ENCODE assay signal across 8 mouse cellular contexts in the genomic region with DNA sequence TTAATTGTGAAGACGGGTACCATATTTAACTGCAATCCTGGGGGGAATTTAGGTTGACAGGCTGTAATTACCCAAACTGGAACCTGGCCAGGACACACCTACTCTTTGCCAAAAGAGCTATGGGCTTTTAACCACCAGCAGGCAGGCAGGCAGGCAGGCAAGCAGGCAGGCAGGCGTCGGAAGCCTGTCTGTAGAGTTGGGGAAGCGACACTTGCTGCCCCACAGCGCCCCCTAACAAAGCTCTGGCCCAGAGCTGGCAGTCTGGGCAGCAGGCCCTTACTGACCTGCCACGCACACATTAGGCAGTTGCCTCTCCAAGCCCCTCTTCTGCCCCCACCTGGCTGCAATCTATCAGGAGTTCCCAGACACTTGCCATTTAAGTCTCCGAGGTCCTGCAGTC.
DNase-seq lines count a peak whose midpoint lies in the region; ATAC-seq and TF ChIP-seq lines count a peak whose summit lies in the region.

No protein-coding gene starts in this region.

- TF ChIP-seq EP300 in ES-Bruce4 (IDR thresholded peaks at IDR 0.05; ENCODE audit: insufficient read depth, low read depth, low read length): no peak

- no peaks in the 10 kb centered on the region for H3K4me1 ChIP-seq in kidney, embryonic 14.5 days (ENCODE audit: control insufficient read depth, insufficient read depth, low read length)
- H3K4me1 ChIP-seq in ES-Bruce4 (ENCODE audit: control insufficient read depth, insufficient read depth, low read length): no peaks in the 10 kb centered on the region
- H3K4me1 ChIP-seq in neural tube, embryonic 11.5 days (ENCODE audit: control insufficient read depth, insufficient read depth, low read length): no peaks in the 10 kb centered on the region

- no peak overlapping the region for H3K27ac ChIP-seq in kidney, embryonic 14.5 days (ENCODE audit: low read depth, low read length)
- H3K27ac ChIP-seq in ES-Bruce4 (ENCODE audit: insufficient read depth, low read length): no peak overlapping the region
- no peak overlapping the region for H3K27ac ChIP-seq in neural tube, embryonic 11.5 days (ENCODE audit: low read depth, low read length)

- TF ChIP-seq POLR2A in ES-Bruce4 (IDR thresholded peaks at IDR 0.05; ENCODE audit: insufficient read depth, low read length): no peak

- no peaks in the 10 kb centered on the region; the same call in 1 of the 2 replicates for H3K27me3 ChIP-seq in kidney, embryonic 14.5 days (ENCODE audit: control insufficient read depth, insufficient read depth, low read length)
- no peaks in the 10 kb centered on the region for H3K27me3 ChIP-seq in ES-Bruce4 (ENCODE audit: control insufficient read depth, insufficient read depth, low read length, poor library complexity, severe bottlenecking)
- no peaks in the 10 kb centered on the region for H3K27me3 ChIP-seq in neural tube, embryonic 11.5 days (ENCODE audit: control insufficient read depth, insufficient read depth, low read length)

- H3K36me3 ChIP-seq in kidney, embryonic 14.5 days (ENCODE audit: control insufficient read depth, insufficient read depth, low read length): no peaks in the 10 kb centered on the region
- no peaks in the 10 kb centered on the region for H3K36me3 ChIP-seq in ES-Bruce4 (ENCODE audit: control insufficient read depth, insufficient read depth, low read length, poor library complexity, severe bottlenecking)
- H3K36me3 ChIP-seq in neural tube, embryonic 11.5 days (ENCODE audit: control insufficient read depth, insufficient read depth, low read length): no peaks in the 10 kb centered on the region

- WGBS in kidney, embryonic 14.5 days: 29% methylated on average over 7 of the region's 7 CpGs
- WGBS in neural tube, embryonic 11.5 days: 33% methylated on average over 7 of the region's 7 CpGs

- DNase-seq in kidney, adult 18-20 months: peak; percentile 47
- DNase-seq in cerebellum, adult 9-11 months: peak; percentile 16
- peak; percentile 83 for DNase-seq in left cerebral cortex, postnatal 4 days
- peak; percentile 70 for DNase-seq in neural tube, embryonic 11.5 days (ENCODE audit: low spot score)
- no peak for DNase-seq in Muller cell, postnatal 12 days (ENCODE audit: inconsistent ontology term)

- no peak overlapping the region for H3K4me3 ChIP-seq in kidney, embryonic 14.5 days (ENCODE audit: low read length)
- no peak overlapping the region for H3K4me3 ChIP-seq in ES-Bruce4 (ENCODE audit: low read depth, low read length)
- no peak overlapping the region for H3K4me3 ChIP-seq in neural tube, embryonic 11.5 days (ENCODE audit: low read depth, low read length)

- ATAC-seq in kidney, embryonic 14.5 days (ENCODE audit: low FRiP score, low TSS enrichment): no peak
- ATAC-seq in granulocyte monocyte progenitor cell, adult 5-6 weeks (replicated peaks; ENCODE audit: poor library complexity, severe bottlenecking): peak; percentile 97
- ATAC-seq in neural tube, embryonic 11.5 days (ENCODE audit: insufficient read depth, low FRiP score, low TSS enrichment): peak; percentile 65; the same call in 1 of the 2 replicates

- H3K4me2 ChIP-seq in kidney, embryonic 14.5 days (replicated peaks; ENCODE audit: low read depth, low read length): no peak overlapping the region
- H3K4me2 ChIP-seq in neural tube, embryonic 11.5 days (ENCODE audit: low read depth): no peak overlapping the region

- no peak overlapping the region for H3K9ac ChIP-seq in kidney, embryonic 14.5 days (ENCODE audit: low read depth, low read length)
- H3K9ac ChIP-seq in ES-Bruce4 (ENCODE audit: low read depth, poor library complexity, severe bottlenecking): no peak overlapping the region
- no peak overlapping the region for H3K9ac ChIP-seq in neural tube, embryonic 11.5 days (ENCODE audit: low read length)

- peak; percentile 34 for TF ChIP-seq CTCF in ES-Bruce4 (IDR thresholded peaks at IDR 0.05; ENCODE audit: low read depth, low read length)

- intact Hi-C loops in left cerebral cortex, postnatal 4 days (cut with DNase I): loop anchor here (10.0 kb wide), 1 partner anchor 376 kb away; a partner anchor contains a TSS

- no peaks in the 10 kb centered on the region for H3K9me3 ChIP-seq in kidney, embryonic 14.5 days (ENCODE audit: control insufficient read depth, low read length)
- H3K9me3 ChIP-seq in ES-Bruce4 (replicated peaks; ENCODE audit: control insufficient read depth, insufficient read depth, low read length, poor library complexity, severe bottlenecking): no peaks in the 10 kb centered on the region
- H3K9me3 ChIP-seq in neural tube, embryonic 11.5 days (ENCODE audit: control insufficient read depth, low read length): no peaks in the 10 kb centered on the region
